10 mouse cellular contexts compared by ENCODE assay signal in genomic region chr17:4265946-4266345, GRCm38 (mm10).
DNase-seq lines count a peak whose midpoint lies in the region; ATAC-seq lines count a peak whose summit lies in the region.
"Had no signal": no experiment of that assay in that cellular context is flagged by ENCODE, and none has a peak within 500 bp of the region (broad histone marks: within the 10 kb centered on the region; RNA-seq: fewer than 3 reads in every experiment).

No protein-coding gene starts in this region.

- H3K27ac ChIP-seq in forebrain, embryonic 11.5 days (ENCODE audit: low read depth, low read length), result no peak overlapping the region; the same call in 1 of the 2 replicates
- H3K27ac ChIP-seq in kidney, embryonic 15.5 days, result peak overlapping the region; percentile 14; the same call in 1 of the 2 replicates

- no peaks in the 10 kb centered on the region for H3K27me3 ChIP-seq in forebrain, embryonic 11.5 days (ENCODE audit: control insufficient read depth, insufficient read depth, low read length)
- H3K27me3 ChIP-seq in kidney, embryonic 15.5 days, result no peaks in the 10 kb centered on the region
- H3K27me3 ChIP-seq: megakaryocyte, embryonic 14.5 days had no signal

- H3K4me2 ChIP-seq in forebrain, embryonic 11.5 days (ENCODE audit: low read depth, low read length, severe bottlenecking), result no peak overlapping the region
- H3K4me2 ChIP-seq in kidney, embryonic 15.5 days, result peak overlapping the region; percentile 41

- peak; percentile 23 for DNase-seq in kidney, adult 11 months
- no peak for DNase-seq in kidney, postnatal 25 days
- DNase-seq in forebrain, embryonic 11.5 days (ENCODE audit: low spot score), result no peak
- peak; percentile 19 for DNase-seq in neural tube, embryonic 10.5 days (ENCODE audit: extremely low spot score, low spot score)
- no peak for DNase-seq in spleen, postnatal 14 days (ENCODE audit: low spot score in 2 of 2)
- no peak for DNase-seq in lung, postnatal 14 days
- DNase-seq: right cerebral cortex, adult 18-20 months had no signal

- no peaks in the 10 kb centered on the region for H3K4me1 ChIP-seq in forebrain, embryonic 11.5 days (replicated peaks; ENCODE audit: control insufficient read depth, insufficient read depth, low read length)
- peaks cover 15% of the 10 kb centered on the region for H3K4me1 ChIP-seq in kidney, embryonic 15.5 days

- H3K36me3 ChIP-seq in forebrain, embryonic 11.5 days (ENCODE audit: control insufficient read depth, insufficient read depth, low read length), result no peaks in the 10 kb centered on the region
- no peaks in the 10 kb centered on the region for H3K36me3 ChIP-seq in kidney, embryonic 15.5 days

- no peak overlapping the region for H3K4me3 ChIP-seq in forebrain, embryonic 11.5 days (ENCODE audit: low read depth, low read length)
- H3K4me3 ChIP-seq in kidney, embryonic 15.5 days (replicated peaks), result no peak overlapping the region
- H3K4me3 ChIP-seq: megakaryocyte, embryonic 14.5 days had no signal

- no peak overlapping the region for H3K9ac ChIP-seq in forebrain, embryonic 11.5 days (ENCODE audit: low read length)
- no peak overlapping the region for H3K9ac ChIP-seq in kidney, embryonic 15.5 days

- WGBS in forebrain, embryonic 11.5 days, result 10% methylated on average over 6 of the region's 6 CpGs
- WGBS in kidney, embryonic 15.5 days, result 8% methylated on average over 6 of the region's 6 CpGs

- no peaks in the 10 kb centered on the region for H3K9me3 ChIP-seq in forebrain, embryonic 11.5 days (ENCODE audit: control insufficient read depth, low read length)
- no peaks in the 10 kb centered on the region for H3K9me3 ChIP-seq in kidney, embryonic 15.5 days (replicated peaks)
- H3K9me3 ChIP-seq: megakaryocyte, embryonic 14.5 days had no signal

- ATAC-seq in forebrain, embryonic 11.5 days (replicated peaks; ENCODE audit: low FRiP score), result peak; percentile 67
- ATAC-seq in kidney, embryonic 15.5 days (replicated peaks; ENCODE audit: low FRiP score), result no peak
- no peak for ATAC-seq in monocyte, adult 5-6 weeks (replicated peaks; ENCODE audit: insufficient number of reproducible peaks, low FRiP score, low TSS enrichment, poor library complexity, severe bottlenecking)

Comparison
In these comparisons a context has a peak if more than half of its experiments do, and no peak if none do; other contexts are left out.
1. DNase-seq: peak in kidney, adult 11 months (single experiment) and neural tube, embryonic 10.5 days (single experiment); none in kidney, postnatal 25 days (0 of 2), forebrain, embryonic 11.5 days (single experiment), spleen, postnatal 14 days (0 of 2) and lung, postnatal 14 days (single experiment).